Mouse (Mus musculus) lung, postnatal 25 days (tissue): ENCODE data around the gene Tom1l2.
A peak's percentile ranks its signal among the peaks of the same experiment; 100 is the strongest.

Source experiments
- DNase-seq: peaks from one replicate; pipeline ENCODE4 v3.0.0; 2022; ENCODE audit warnings: low spot score

Gene Tom1l2

DNA sequence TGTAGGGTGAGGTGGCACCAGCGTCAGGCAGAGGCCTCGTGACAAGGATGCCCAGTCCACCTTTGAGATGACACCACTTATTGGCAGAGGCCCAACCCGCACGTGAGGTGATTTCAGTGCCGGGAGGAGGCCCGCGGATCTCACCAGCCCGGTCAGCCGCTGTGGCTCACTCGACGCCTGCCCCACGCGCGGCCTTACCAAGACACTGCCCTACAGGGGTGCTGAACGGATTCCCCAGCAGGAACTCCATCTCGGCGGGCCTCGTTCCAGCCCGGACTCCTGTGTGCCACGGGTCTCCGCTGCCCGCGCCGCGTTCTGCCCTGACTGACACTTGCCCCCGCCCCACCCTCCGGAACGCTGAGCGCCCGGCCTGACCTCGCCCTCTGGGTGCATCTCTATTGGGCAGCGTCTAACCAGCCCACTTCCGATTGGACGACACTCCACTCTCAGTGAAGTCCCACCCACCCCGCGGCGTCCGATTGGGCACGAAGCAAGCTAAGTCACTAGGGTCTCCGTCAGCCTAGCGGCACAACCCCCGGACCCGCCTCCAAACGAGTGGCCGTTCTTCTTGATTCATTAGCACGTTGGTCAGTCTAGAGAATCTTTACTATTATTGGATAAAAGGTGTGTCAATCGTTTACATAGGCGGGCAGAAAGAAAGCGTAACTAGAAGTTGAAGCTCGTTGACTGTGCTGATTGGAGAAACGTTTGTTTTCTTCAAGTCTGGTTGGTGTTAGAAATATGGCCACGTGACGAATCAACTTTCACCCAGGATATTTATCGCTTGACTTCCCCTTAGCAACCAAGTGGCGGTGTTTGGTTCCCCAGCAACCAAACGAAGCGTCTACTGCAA lies at the start of gene Tom1l2, which contains the start of gene Drc3:
Gene Tom1l2 (minus strand): TSS at position 347 of the 853 bp plus-strand sequence.
Gene Drc3 (plus strand): TSS at position 771 of the 853 bp plus-strand sequence.
- peak; percentile 100 for DNase-seq

DNA sequence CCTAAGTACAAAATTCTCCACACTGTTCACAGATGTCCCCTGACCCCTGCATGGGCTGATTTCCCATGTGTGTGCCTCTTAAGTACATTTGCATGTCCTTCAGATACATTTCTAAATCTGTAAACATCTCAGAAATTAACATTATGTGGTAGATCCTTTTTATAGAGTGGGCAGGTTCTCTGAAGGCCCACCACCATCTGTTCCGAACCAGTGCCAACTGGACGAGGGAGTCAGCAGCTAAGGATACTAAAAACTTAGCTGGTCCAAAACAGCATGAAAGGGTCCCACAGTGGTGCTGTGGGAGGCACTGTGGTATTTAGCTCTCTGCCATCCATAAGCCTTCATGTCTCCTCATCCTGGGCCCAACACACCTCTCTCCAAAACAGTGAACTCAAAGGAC lies 44.5 kb upstream of the Tom1l2 start:
- no peak for DNase-seq

- peak; percentile 8 for DNase-seq
Measured at GRCm38 (mm10) chr11:60396546-60396945, 43.8 kb upstream of the Tom1l2 start.

- no peak for DNase-seq
Measured at GRCm38 (mm10) chr11:60391346-60391745, 38.6 kb upstream of the Tom1l2 start.

DNA sequence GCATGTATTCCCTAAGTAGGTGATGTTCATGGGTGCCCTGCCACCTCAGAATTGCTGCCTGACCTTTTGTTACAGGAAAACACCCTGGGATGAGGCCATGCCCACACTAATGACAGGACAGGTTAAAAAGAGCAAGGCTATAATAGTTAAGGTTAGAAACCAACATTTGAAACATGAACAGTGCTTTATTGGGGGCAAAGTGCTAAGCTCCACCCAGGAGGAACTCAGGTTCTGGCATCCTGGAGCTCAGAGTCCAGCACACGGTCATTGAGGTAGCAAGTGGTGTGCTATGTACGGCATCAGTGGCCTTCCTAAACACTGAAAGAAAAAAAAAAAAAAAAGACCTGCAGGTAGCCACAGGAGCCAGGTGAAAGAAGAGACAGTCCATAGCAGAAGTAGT lies 35.2 kb upstream of the Tom1l2 start:
- no peak for DNase-seq

DNA sequence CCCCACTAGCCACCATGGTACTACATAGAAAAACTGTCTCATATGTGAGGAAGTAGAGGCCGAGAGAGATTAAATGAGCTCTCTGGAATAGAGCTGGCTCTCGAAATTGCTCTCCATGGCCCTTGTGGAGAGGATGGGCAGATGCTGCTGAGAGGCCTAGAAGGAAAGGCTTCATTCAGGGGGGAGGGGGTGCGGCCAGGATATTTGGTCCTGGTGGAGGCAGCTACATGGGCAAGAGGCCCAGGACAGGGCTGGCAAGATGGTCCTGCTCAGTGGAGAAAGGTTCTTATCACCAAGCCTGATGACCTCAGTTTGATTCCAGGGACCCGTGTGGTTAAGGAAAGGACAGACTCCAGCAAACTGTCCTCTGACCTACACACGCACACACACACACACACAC lies 33.2 kb upstream of the Tom1l2 start:
- DNase-seq: no peak

GRCm38 (mm10) chr11:60384762-60385421 lies 32.2 kb upstream of the Tom1l2 start:
- no peak for DNase-seq

- DNase-seq: no peak
Measured at GRCm38 (mm10) chr11:60383518-60383917, 30.8 kb upstream of the Tom1l2 start.

- DNase-seq: no peak
Measured at GRCm38 (mm10) chr11:60374481-60374880, 21.8 kb upstream of the Tom1l2 start.

GRCm38 (mm10) chr11:60370431-60370830 lies 17.7 kb upstream of the Tom1l2 start:
- no peak for DNase-seq

DNA sequence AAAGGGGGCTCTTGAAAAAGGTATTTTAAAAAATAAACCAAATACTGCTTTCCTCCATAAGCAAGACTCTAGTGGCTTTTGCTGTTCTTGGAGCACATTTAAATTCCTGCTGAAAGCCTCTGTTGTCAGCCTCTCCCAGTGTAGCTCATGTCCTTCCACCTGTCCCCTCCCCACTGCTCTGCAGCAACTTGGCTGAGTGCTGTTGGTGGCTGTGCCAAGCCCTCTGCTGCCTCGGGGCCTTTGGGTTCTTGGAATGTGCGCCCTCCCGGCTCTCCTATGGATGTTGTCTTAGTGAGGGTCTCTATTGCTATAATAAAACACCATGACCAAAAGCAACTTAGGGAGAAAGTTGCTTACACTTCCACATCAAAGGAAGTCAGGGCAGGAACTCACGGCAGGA lies 16.7 kb upstream of the Tom1l2 start:
- DNase-seq: no peak

- no peak for DNase-seq
Measured at GRCm38 (mm10) chr11:60368909-60369308, 16.2 kb upstream of the Tom1l2 start.

DNA sequence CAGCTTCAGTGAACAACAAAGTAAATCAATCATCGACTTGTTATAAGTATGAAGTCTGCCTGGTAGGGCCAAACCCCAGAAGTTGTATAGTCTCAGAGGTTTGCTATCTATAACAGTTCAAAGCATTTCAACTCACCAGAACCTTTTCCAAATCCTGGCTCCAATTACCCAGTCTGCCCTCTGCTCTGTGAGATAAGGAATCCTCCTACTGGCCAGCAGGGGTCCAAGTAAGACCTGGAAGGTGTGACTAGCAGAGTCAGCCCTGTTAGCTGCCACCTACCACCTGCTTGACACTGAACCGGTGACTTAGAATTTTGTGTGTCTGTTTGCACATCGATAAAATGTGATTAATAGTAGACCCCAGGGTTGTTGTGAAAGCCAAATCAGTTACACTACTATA lies 14.6 kb upstream of the Tom1l2 start:
- no peak for DNase-seq

- no peak for DNase-seq
Measured at GRCm38 (mm10) chr11:60366239-60367019, 13.7 kb upstream of the Tom1l2 start.

DNA sequence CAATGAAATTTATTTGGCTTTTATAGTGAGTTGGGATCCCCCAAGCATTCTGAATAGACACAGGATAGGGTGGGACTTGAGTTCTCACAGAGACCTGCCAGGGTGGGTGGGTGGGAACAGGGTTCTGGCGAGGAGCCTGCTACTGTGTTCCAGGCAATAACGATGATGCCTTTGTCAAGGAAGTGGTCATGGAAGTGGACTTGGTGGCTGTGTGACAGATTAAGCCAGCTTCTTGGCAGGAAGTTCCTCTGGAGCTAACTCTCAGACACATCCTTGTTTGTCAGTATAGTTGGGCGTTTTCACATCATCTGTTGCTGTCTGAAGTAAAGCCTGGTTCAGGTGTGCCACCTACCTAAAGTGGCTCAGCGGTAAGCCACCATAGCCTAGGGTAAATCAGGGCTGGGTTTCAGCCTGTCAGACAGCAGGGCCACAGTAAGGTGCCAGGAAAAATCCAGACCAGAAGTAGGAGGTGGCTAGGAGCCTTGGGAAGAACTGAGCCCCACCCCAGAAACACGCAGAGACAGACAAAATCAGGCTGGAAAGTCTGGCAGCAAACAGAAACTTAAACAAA lies 8.0 kb upstream of the Tom1l2 start:
- DNase-seq: peak; percentile 56

DNA sequence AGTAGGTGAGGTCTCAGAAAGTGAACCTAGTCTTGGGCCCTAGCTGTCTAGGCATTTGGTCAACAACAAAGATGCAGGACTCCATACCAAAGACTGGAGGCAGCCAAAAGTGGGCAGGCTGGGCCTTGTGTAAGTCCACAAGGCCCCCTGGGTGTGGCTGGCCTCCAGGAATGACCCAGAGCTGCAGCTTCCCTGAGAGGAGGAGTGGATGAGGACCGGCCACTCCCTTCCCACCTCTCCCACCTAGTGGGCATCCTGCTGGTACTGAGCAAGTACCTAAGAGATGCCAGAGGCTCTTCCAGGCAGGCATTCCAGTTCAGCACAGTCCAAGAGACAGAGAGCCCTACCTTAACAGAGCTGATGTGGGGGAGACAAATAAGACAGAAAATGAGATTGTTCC lies 7.2 kb upstream of the Tom1l2 start:
- DNase-seq: no peak

DNA sequence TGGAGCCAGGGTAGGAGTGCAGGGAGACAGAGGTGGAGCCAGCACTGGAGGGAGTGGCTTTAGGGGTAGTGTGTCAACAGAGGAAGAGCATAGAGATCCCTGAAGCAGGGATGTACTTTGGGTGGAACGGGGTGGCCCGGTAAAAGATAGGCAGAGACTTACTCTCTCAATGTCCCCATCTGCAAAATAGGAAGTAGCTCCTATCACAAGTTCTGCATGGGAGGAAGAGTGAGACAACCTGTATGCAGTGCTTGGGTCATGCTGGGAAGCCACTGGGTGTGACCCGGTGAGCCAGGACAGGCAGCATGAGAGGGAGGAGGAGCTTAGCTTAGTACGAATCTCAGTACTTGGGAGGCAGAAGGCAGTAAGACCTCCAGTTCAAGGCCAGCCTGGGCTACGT lies 6.4 kb upstream of the Tom1l2 start:
- DNase-seq: no peak

DNA sequence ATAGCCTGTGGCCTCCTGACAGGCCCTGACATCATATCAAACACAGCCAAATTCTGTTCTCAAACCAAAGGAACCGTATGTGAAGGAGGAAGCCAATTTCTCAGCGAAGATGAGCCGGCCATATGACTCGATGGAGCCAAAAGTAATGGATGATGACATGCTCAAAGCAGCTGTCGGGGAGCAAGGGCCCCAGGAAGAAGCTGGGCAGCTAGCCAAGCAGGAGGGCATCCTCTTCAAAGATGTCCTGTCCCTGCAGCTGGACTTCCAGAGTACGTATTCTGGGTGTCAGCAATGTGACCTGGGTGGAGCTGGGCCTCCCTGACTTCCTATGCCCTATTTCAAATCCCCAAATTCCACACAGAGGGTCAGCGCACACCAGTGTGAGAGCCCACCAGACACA lies 5.8 kb upstream of the Tom1l2 start:
- no peak for DNase-seq

DNA sequence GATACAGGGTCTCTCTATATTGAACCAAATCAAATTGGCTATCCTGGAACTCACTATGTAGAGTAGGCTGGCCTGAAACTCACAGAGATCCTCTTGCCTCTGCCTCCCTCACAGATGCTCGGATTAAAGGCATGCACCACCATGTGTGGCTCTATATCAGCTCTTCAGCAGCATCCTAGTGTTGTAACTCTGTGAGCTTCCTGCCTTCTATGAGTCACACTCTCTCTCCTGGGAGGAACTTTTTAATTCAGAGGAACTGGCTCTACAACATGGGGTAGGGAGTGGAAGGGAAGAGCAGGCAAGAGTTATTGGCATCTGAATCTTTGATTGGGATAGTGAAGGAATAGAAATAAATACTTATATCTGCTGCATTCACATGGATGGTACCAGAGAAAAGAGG lies 4.4 kb upstream of the Tom1l2 start:
- no peak for DNase-seq

DNA sequence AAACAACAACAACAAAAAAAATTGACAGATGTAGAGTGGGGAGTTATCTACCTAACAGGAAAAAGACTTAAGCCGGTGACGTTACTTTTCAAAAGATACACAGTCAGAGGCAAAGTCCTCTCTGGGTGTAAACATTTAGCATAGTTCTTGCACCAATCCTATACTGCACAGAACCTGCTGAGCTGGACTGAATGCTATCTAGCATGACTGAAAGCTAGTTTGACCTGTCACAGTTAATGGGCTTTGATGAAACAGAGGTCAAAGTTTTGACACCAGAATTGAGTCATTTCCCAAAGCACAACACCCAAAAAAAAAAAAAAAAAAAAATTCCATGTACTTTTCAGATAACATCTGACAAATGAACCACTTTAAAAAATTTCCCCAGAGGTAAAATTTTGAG lies 3.2 kb upstream of the Tom1l2 start:
- no peak for DNase-seq

GRCm38 (mm10) chr11:60351925-60352371 lies 757 bp downstream of the Tom1l2 start:
- no peak for DNase-seq

- DNase-seq: no peak
Measured at GRCm38 (mm10) chr11:60351388-60351787, 1.3 kb downstream of the Tom1l2 start.
